Mouse (Mus musculus): ENCODE data around the gene Pfkm.

Pfkm gene

GRCm38 (mm10) chr15:98142515-98142914 lies 50.1 kb downstream of the Pfkm start:
- no peak for DNase-seq

- no peak for DNase-seq
These were observed 52.6 kb downstream of the Pfkm start for GRCm38 (mm10) chr15:98144861-98145507.

GRCm38 (mm10) chr15:98145559-98146181 lies 53.3 kb downstream of the Pfkm start:
- peak; percentile 87 to 89 for DNase-seq

DNA sequence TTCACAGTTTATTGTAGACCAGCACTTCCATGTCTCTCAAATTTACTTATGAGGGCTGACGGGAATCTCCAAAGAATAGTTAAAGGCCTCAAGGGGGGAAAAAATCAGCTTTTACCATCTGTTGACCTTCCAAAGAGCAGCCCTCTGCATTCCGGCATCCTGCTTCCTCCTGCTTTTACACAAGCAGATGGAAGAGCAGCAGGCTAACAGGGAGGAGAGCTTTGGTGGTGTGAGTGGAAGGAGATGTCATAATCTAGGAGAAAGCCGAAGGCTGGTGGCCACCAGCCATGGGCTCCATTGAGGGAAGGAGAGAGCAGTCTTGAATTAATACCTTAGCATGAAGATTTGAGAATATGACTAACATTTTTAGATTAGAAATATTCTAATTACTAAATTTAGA lies 56.0 kb downstream of the Pfkm start:
- no peak for DNase-seq

- DNase-seq, result no peak
These were observed 56.8 kb downstream of the Pfkm start for GRCm38 (mm10) chr15:98149166-98149602.

DNA sequence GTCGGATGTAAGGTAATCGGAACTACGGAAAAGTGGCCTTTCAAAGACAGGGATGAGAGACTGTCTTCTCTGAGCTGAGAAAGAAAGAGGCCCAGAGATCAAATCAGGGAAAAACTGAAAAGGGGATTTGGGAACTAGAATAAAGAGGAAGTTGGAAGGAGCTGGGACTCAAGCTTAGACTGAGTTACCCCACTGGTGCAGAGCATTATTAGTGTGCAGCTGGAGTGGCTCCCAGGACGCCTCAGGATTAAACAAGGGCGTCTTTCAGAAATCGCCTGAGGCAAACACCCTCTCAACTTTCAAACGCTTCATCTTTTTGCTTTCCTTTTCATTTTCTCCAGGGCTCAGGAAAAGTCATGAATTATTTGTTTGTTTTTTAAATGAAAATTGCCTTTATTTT lies 60.5 kb downstream of the Pfkm start:
- no peak for DNase-seq

- peak in 1 of 2 experiments; percentile 14 for DNase-seq
These were observed 61.2 kb downstream of the Pfkm start for GRCm38 (mm10) chr15:98153625-98154024.

DNA sequence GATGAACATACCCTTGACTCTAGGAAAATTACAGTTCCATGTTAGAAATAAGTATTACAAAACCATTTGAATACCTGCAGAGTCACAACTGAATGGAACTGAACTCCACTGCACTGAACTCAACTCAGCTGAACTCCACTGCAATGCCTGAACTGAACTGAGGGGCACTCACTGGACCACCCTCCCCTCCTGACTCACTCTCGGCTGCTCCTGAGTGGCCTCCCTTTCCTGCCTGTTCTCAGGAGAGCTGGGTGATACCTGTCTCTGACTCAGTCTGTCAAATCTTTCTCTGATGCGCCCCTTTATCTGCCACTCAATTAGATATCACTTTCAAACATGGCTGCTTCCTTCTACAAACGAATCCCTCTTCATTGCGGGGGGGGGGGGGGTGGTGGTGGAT lies 61.8 kb downstream of the Pfkm start:
- DNase-seq, result no peak

GRCm38 (mm10) chr15:98154631-98155030 lies 62.2 kb downstream of the Pfkm start:
- no peak for DNase-seq

GRCm38 (mm10) chr15:98155272-98155671 lies 62.9 kb downstream of the Pfkm start:
- no peak for DNase-seq

DNA sequence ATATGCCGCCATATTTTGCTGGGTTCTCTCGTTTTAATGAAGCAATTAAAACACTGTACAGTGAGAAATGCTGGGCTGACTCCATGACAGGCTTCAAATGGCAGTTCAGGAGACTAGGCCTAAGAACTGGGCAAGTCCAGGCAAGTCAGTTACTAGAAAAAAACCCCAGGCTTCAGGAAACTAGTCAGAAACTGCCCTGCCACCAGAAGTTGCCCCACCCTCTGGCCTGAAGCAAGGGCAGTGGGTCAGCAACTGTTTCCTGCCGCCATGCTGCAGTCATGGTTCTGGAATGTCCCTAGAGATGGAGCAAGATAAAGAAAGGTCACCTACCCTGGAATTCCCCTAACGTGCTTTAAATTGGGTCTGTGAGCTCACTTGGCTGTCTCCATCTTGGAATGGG lies 63.6 kb downstream of the Pfkm start:
- no peak for DNase-seq

- DNase-seq, result no peak
These were observed 64.9 kb downstream of the Pfkm start for GRCm38 (mm10) chr15:98157253-98157652.

DNA sequence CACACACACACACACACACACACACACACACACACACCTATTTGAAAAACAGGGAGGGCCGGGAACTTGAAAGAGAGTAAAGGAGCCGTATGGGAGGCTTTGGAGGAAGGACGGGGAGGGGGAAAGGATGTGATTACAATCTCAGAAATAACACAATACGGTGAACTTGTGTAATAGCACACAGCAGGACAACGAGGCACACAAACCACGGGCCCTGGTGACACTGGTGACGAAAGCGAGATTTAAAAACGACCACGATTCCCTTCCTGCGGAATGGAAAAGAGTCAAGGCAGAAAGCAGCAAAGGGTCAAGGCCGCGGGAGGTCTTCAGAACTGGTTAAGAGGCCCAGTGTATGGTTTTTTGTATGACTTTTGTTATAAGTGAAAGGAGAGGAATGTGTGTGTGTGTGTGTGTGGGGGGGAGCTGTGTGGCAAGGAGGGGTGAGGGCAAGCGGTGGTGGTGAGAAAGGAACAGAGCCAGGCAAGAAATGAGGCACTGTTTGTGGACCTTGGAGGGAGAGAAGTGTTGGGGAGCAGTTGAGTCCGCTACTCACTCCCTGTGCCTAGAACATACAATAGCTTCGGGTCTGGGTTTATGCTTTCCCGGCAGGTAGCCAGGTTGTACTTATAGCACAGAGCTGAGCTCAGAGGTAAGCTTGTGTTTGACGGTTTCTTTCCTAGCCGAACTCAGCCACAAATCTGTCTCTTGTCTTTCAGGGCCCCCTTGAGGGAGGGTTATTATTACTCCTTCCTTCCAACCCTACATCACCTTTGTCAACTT lies 68.8 kb downstream of the Pfkm start:
- no peak for DNase-seq

- DNase-seq, result no peak
These were observed 70.2 kb downstream of the Pfkm start for GRCm38 (mm10) chr15:98162561-98162960.

DNA sequence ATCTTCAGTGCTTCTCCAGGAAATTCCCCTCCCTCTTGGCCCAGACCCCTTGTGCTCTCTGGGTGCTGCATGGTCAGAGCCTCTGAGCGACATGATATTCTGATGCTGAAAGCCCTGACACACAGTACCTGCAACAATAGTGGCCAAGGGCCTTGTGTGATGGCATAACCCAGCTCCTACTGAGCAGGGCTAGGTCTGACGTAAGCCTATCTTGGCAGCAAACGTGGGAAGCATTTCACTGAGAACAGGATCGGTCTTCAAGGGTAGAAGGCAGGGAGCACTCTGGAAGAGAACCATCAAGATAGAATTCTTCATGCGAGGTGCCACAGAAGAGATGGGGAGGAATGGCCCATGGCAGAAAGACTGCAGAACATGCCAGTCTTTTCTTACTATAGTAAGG lies 73.1 kb downstream of the Pfkm start, which contains the start of gene Asb8:
Asb8 (minus strand) TSS at position 101 of the 400 bp plus-strand sequence.
- no peak for DNase-seq

- DNase-seq, result no peak
These were observed 74.7 kb downstream of the Pfkm start, which contains the start of gene Ccdc184 for GRCm38 (mm10) chr15:98166963-98167644. Ccdc184 (plus strand) TSS chr15:98167158.

- peak; percentile 42 to 50 for DNase-seq
These were observed 75.5 kb downstream of the Pfkm start for GRCm38 (mm10) chr15:98167645-98168621.

- DNase-seq, result no peak
These were observed 76.2 kb downstream of the Pfkm start for GRCm38 (mm10) chr15:98168622-98169004.

DNA sequence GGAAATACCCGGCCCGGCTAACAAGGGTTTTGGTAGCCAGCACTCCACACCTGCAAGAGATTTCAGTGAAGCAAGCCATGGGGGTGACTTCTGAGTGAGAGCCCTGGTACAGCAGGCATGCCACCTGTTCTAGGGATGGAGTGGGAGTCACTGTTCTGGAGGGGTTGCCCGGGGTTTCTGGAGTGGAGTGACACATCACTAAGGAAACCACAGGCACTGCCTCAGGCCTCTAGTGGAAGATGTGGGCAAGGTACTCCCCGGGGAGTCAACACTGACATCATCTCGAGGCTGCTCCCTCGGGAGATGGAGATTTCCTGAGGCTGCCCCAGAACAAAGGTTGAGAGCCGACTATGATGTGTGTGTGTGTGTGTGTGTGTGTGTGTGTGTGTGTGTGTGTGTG lies 78.0 kb downstream of the Pfkm start:
- DNase-seq, result no peak

- DNase-seq, result no peak
These were observed 78.5 kb downstream of the Pfkm start for GRCm38 (mm10) chr15:98170917-98171316.

DNA sequence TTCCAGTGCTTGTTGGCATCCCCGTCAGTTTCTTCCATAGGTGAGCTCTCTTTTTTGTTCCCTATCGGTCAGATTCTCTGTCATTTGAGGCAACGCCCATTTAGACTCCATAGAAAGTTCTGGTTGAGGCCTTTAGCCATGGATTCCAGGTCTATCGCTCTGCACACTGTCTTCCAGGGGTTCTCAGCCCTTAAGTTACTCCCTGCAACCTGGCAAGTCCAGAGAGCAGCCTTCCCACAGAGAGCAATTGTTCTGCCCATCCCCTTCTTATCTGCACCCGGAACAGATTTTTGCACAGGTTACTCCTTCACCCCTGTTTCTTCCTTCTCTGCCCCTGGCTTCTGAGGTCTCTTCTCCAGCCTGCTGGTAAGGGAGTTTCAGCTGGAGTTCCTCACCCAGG lies 79.7 kb downstream of the Pfkm start:
- no peak for DNase-seq

DNA sequence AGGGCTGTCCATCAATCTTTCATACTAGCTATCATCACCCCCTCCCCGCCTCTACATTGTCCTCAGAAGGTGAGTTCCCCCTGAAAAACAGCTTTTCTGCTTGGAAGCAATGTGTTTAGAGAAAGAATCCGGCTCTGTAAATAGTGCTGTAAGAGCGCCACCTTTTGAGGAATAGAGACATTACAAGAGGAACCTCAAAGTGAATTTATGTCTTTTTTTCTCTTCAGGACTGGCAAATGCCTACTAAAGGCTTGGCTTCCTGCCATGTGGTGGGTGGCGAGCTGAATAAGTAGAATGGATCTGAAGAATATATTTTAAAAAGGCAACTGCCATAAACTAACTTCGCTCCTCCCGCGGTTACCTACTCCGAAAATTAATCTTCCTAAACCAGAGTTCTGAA lies 81.4 kb downstream of the Pfkm start:
- no peak for DNase-seq

Measured in spleen, adult 18-20 months (tissue).